Mouse (Mus musculus) heart, postnatal 25 days (tissue): Measurements from ENCODE around the gene Ankib1. TPM values are rescaled to one million over a fixed set of nuclear protein-coding genes. Genes with fewer than 3 reads are reported as not detected.

Experiments
- DNase-seq: peaks from one replicate; pipeline ENCODE4 v3.0.0; 2022; ENCODE audit warnings: low spot score
- intact Hi-C: fragments of 180-260 bp; cut with DNase I; formaldehyde crosslinking; loops from one replicate; pipeline ENCODE4 v1.15.1; 2025
- microRNA-seq: library from miRNA; unstranded; fragments of <30 nt; microRNA quantifications from one replicate; pipeline ENCODE4 v1.2.0, GENCODE M21; 2022
- total RNA-seq, 2 experiments: library from RNA; stranded (reverse); gene quantifications; 2 replicates each; pipeline ENCODE4 v1.2.3; 2021

Ankib1 gene
- total RNA-seq, 2 experiments from 2014 or later: 21.0 to 25.8 TPM

GRCm38 (mm10) chr5:3648849-3649210 is 153.9 kb downstream of the Ankib1 start:
- DNase-seq: no peak
- intact Hi-C loops: loop anchor here (5.0 kb wide), 1 partner anchor 153 kb away; the partner anchor contains the start of genes Ankib1 and Krit1

- intact Hi-C loops: loop anchor here (5.0 kb wide), 1 partner anchor 154 kb away; the partner anchor contains the start of genes Ankib1 and Krit1
Observed at GRCm38 (mm10) chr5:3648206-3648848, 154.4 kb downstream of the Ankib1 start.

GRCm38 (mm10) chr5:3647708-3648121 is 155.0 kb downstream of the Ankib1 start:
- intact Hi-C loops: loop anchor here (2.0 to 5.0 kb wide), 2 partner anchors 155 to 545 kb away; partner anchors contain the start of genes Ankib1, Krit1 and Mterf1b
- DNase-seq: peak; percentile 85

More at GRCm38 (mm10) chr5:3648206-3648848, 154.4 kb downstream of the Ankib1 start:
- DNase-seq: no peak

GRCm38 (mm10) chr5:3646991-3647707 is 155.6 kb downstream of the Ankib1 start:
- no peak for DNase-seq
- intact Hi-C loops: loop anchor here (2.0 to 5.0 kb wide), 2 partner anchors 155 to 546 kb away; partner anchors contain the start of genes Ankib1, Krit1 and Mterf1b

GRCm38 (mm10) chr5:3646539-3646938 is 156.2 kb downstream of the Ankib1 start:
- intact Hi-C loops: loop anchor here (2.0 to 5.0 kb wide), 2 partner anchors 156 to 546 kb away; partner anchors contain the start of genes Ankib1, Krit1 and Mterf1b
- no peak for DNase-seq

GRCm38 (mm10) chr5:3645326-3645725 is 157.4 kb downstream of the Ankib1 start:
- no peak for DNase-seq
- intact Hi-C loops: loop anchor here (5.0 kb wide), 1 partner anchor 157 kb away; the partner anchor contains the start of genes Ankib1 and Krit1

GRCm38 (mm10) chr5:3644621-3645020 is 158.1 kb downstream of the Ankib1 start:
- intact Hi-C loops: loop anchor here (5.0 kb wide), 1 partner anchor 158 kb away; the partner anchor contains the start of genes Ankib1 and Krit1
- DNase-seq: no peak

Small RNAs within 50 kb of the gene (microRNA-seq; reads per million reads assigned to microRNA genes)
- not detected for gene Gm22926
- not detected for gene Gm26238

Other genes with a start within 250 kb of the Ankib1 start
- gene 1700109H08Rik, start 231.4 kb downstream of the Ankib1 start, total RNA-seq: 1 to 10 TPM; 1.4 to 1.6 TPM
- 1 to 10 TPM; 8.8 to 10.0 TPM for gene Pex1, start 206.9 kb downstream of the Ankib1 start, total RNA-seq
- gene Rbm48, start 206.3 kb downstream of the Ankib1 start, total RNA-seq: 1 to 10 TPM; 4.8 to 6.5 TPM
- not detected for gene Tmbim7, start 151.7 kb downstream of the Ankib1 start, total RNA-seq
- 10 to 100 TPM; 95.4 to 98.0 TPM for gene Gatad1, start 145.7 kb downstream of the Ankib1 start, total RNA-seq
- 10 to 100 TPM; 31.5 to 32.5 TPM for gene Krit1, start 259 bp upstream of the Ankib1 start, total RNA-seq
- gene Lrrd1, start 42.2 kb upstream of the Ankib1 start, total RNA-seq: not detected
- gene Mterf1a, start 91.0 kb upstream of the Ankib1 start, total RNA-seq: 1 to 10 TPM; 3.3 to 3.8 TPM
- 10 to 100 TPM; 41.4 to 43.0 TPM for gene Akap9, start 125.1 kb upstream of the Ankib1 start, total RNA-seq